Mouse (Mus musculus) forebrain, postnatal 0 days (tissue): Measurements from ENCODE around the gene Mgmt. TPM values are rescaled to one million over a fixed set of nuclear protein-coding genes. Genes with fewer than 3 reads are reported as not detected.

ENCODE experiments used
- ATAC-seq: fragments of 200-750 bp; cut with Nextera tagmentation; 2 replicates; pipeline ENCODE4 v1.8.0; 2017; ENCODE audit warnings: mild to moderate bottlenecking, moderate library complexity
- DNase-seq: peaks from one replicate; pipeline ENCODE4 v3.0.0-alpha.2; 2015
- H3K27ac ChIP-seq: fragments of 300-500 bp; sonication (generic); 2 replicates; pipeline ENCODE4 v1.5.1; 2014; ENCODE audit warnings: low read depth, mild to moderate bottlenecking, antibody characterized with exemption, low read length, moderate library complexity, mixed read lengths
- H3K27me3 ChIP-seq: fragments of 300-500 bp; sonication (generic); 2 replicates; pipeline ENCODE4 v1.6.1; 2014; ENCODE audit warnings: mild to moderate bottlenecking, low read length, mixed read lengths; ENCODE audit not compliant: insufficient read depth
- H3K36me3 ChIP-seq: fragments of 300-500 bp; sonication (generic); 2 replicates; pipeline ENCODE4 v1.6.1; 2014; ENCODE audit warnings: mild to moderate bottlenecking, moderate library complexity; ENCODE audit not compliant: insufficient read depth
- H3K4me1 ChIP-seq: fragments of 300-500 bp; sonication (generic); 2 replicates; pipeline ENCODE4 v1.6.1; 2014; ENCODE audit warnings: antibody characterized with exemption; ENCODE audit not compliant: insufficient read depth
- H3K4me2 ChIP-seq: fragments of 300-500 bp; sonication (generic); 2 replicates; pipeline ENCODE4 v1.6.1; 2014; ENCODE audit warnings: low read depth, mild to moderate bottlenecking, moderate library complexity
- H3K4me3 ChIP-seq: fragments of 300-500 bp; sonication (generic); 2 replicates; pipeline ENCODE4 v1.5.1; 2014; ENCODE audit warnings: low read depth, low read length, mixed read lengths
- H3K9ac ChIP-seq: fragments of 300-500 bp; sonication (generic); 2 replicates; pipeline ENCODE4 v1.6.1; 2014; ENCODE audit warnings: mild to moderate bottlenecking
- H3K9me3 ChIP-seq: fragments of 300-500 bp; sonication (generic); 2 replicates; pipeline ENCODE4 v1.6.1; 2016; ENCODE audit warnings: low read length
- CTCF ChIP-seq: sonication (generic); IDR thresholded peaks from 2 replicates; pipeline ENCODE4 v1.5.1; 2016; ENCODE audit warnings: antibody characterized with exemption, control low read depth, low read depth
- WGBS: fragments of 180-500 bp; shearing (Covaris S2); extraction: QIAGEN DNeasy Blood & Tissue Kit; methylation state at CpG from one replicate; pipeline ENCODE4 v1.1.7; 2014; 5-methylcytosine and 5-hydroxymethylcytosine counted together
- polyA plus RNA-seq: library from polyadenylated mRNA; unstranded; fragments of >200 nt; fragmentation: Nextera tagmentation; extraction: Ambion mirVana; gene quantifications from 2 replicates; pipeline ENCODE4 v1.2.1, GENCODE M21; 2015
- total RNA-seq: library from RNA; depleted of rRNA; stranded (reverse); fragments of >200 nt; gene quantifications from 2 replicates; pipeline ENCODE4 v1.2.3, GENCODE M21; 2014

Mgmt gene
- total and polyA plus RNA-seq, 2 experiments from 2014 or later = 0.29 to 1.2 TPM

GRCm38 (mm10) chr7:136945697-136946096, 51.3 kb downstream of the Mgmt start:
- 0 out of 2 replicates have a peak, but pooled peaks have one; percentile 6 for TF ChIP-seq CTCF
- DNase-seq = peak; percentile 56

DNA sequence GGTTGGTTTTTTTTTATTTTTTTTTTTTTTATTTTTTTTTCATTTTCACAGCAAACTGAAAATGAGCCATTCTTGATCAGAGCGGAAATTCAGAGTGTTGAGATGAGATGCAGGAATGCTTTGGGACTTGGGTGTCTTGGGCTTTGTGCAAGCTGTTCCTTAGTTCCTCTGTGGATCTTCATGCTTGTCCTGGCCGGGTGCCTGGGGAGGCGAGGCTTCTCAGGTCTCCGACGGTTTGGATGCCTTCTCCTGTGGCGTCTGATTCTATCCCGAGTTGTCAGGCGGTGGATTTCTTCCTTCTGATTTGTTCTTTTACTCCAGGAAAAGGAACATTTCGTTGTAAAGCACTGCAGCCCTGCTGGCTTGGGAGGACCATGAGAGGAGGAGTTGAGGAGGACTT, 51.7 kb downstream of the Mgmt start:
- no peaks in the 10 kb centered on the region for H3K36me3 ChIP-seq
- peak; percentile 42; the same call in 1 of the 2 replicates for ATAC-seq
- H3K4me2 ChIP-seq = no peak overlapping the region
- H3K4me3 ChIP-seq = no peak overlapping the region
- 83% methylated on average over 9 of the region's 9 CpGs for WGBS
- H3K9ac ChIP-seq = no peak overlapping the region
- no peaks in the 10 kb centered on the region for H3K27me3 ChIP-seq
- no peak for TF ChIP-seq CTCF
- peak; percentile 43 for DNase-seq
- H3K27ac ChIP-seq = no peak overlapping the region
- H3K9me3 ChIP-seq = no peaks in the 10 kb centered on the region
- H3K4me1 ChIP-seq = no peaks in the 10 kb centered on the region

More at GRCm38 (mm10) chr7:136945697-136946096, 51.3 kb downstream of the Mgmt start:
- Histone ChIP-seq H3K4me3 (no peak overlapping the region), H3K4me2 (no peak overlapping the region), H3K9ac (no peak overlapping the region), H3K27me3 (no peaks in the 10 kb centered on the region), H3K36me3 (no peaks in the 10 kb centered on the region), H3K9me3 (no peaks in the 10 kb centered on the region), H3K27ac (no peak overlapping the region), H3K4me1 (no peaks in the 10 kb centered on the region)
- 55% methylated on average over 10 of the region's 10 CpGs for WGBS
- ATAC-seq = peak; percentile 65; the same call in 1 of the 2 replicates

GRCm38 (mm10) chr7:136948275-136948810, 53.9 kb downstream of the Mgmt start:
- Histone ChIP-seq H3K27ac (no peak overlapping the region), H3K4me1 (no peaks in the 10 kb centered on the region), H3K9ac (no peak overlapping the region), H3K4me2 (no peak overlapping the region), H3K4me3 (no peak overlapping the region), H3K36me3 (no peaks in the 10 kb centered on the region), H3K27me3 (no peaks in the 10 kb centered on the region), H3K9me3 (no peaks in the 10 kb centered on the region)
- no peak for DNase-seq
- WGBS = 32% methylated on average over 6 of the region's 6 CpGs
- TF ChIP-seq CTCF = no peak
- ATAC-seq = no peak

DNA sequence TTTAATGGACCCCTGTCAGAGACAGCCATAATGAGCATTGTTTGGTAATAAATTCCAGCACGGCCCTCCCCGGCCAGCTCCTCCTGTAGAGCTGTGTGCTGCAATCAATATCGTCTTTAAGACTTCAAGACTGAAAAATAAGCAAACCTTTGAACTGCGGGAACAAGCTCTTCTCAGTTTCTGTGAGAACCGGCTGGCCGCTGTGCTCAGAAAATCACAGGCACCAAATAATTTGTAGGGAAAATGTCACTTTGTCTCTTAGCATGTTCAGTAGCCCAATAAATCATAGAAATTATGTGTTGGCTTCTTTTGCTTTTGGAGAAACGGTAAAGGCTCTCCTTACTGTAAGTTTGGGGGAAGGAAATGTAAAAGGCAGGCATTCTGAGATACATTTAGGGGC, 58.2 kb downstream of the Mgmt start:
- no peak for DNase-seq
- no peak for TF ChIP-seq CTCF
- no peaks in the 10 kb centered on the region for H3K27me3 ChIP-seq
- H3K4me2 ChIP-seq = no peak overlapping the region
- no peaks in the 10 kb centered on the region for H3K36me3 ChIP-seq
- 53% methylated on average over 7 of the region's 7 CpGs for WGBS
- no peak overlapping the region for H3K27ac ChIP-seq
- H3K9me3 ChIP-seq = no peaks in the 10 kb centered on the region
- H3K4me3 ChIP-seq = no peak overlapping the region
- H3K9ac ChIP-seq = no peak overlapping the region
- no peaks in the 10 kb centered on the region for H3K4me1 ChIP-seq
- ATAC-seq = no peak

DNA sequence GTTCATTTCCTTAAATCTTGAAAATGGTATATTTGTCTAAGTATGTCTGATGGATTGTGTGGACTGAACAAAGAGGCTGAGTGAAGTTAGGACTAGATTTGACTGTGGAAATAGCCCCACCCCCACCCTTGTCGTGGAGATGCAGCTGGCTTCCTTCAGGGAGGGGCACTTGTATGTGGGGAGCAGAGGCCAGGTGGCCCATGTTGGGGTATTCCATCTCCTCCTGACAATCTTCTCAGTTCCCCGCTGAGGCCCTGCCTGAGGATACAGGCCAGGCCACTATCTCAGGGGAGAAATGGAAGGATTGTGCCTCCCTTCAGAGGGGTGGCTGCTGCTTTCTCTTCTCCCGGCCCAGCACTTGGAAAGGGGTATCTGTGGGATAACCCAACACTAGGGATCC, 58.8 kb downstream of the Mgmt start:
- no peak for DNase-seq
- ATAC-seq = no peak

GRCm38 (mm10) chr7:136972361-136972760, 77.9 kb downstream of the Mgmt start:
- WGBS = 94% methylated on average over 7 of the region's 7 CpGs
- Histone ChIP-seq H3K27ac (no peak overlapping the region), H3K27me3 (no peaks in the 10 kb centered on the region), H3K9me3 (no peaks in the 10 kb centered on the region), H3K36me3 (no peaks in the 10 kb centered on the region), H3K9ac (no peak overlapping the region), H3K4me1 (no peaks in the 10 kb centered on the region), H3K4me2 (no peak overlapping the region), H3K4me3 (no peak overlapping the region)
- TF ChIP-seq CTCF = no peak
- ATAC-seq (no peak), DNase-seq (no peak)

More for the DNA sequence above, 58.8 kb downstream of the Mgmt start:
- no peak for TF ChIP-seq CTCF
- Histone ChIP-seq H3K9me3 (no peaks in the 10 kb centered on the region), H3K36me3 (no peaks in the 10 kb centered on the region), H3K4me3 (no peak overlapping the region), H3K27ac (no peak overlapping the region), H3K4me1 (no peaks in the 10 kb centered on the region), H3K4me2 (no peak overlapping the region), H3K9ac (no peak overlapping the region), H3K27me3 (no peaks in the 10 kb centered on the region)
- WGBS = 32% methylated on average over 3 of the region's 3 CpGs

DNA sequence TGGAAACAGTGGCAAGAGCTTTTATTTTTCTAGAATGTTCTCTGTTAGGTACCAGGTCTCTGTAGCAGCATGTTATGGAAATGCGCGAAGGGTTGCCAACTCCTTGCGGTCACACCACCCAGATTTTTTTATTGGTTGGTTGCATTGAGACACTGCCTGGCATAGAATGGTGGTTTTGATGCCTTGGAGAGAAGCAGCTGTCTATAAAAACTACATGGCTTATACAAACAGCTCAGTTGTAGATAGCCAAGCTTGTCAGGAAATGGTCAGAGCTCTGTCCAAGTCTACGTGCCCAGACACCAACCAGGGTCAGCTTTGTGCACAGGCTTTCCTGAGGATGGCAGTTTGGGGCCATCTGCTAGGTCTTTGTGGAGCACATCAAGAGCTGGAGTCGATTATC, 80.6 kb downstream of the Mgmt start:
- no peak for TF ChIP-seq CTCF
- WGBS = 95% methylated on average over 5 of the region's 5 CpGs

More for the DNA sequence above, 80.6 kb downstream of the Mgmt start:
- Histone ChIP-seq H3K4me3 (no peak overlapping the region), H3K4me2 (no peak overlapping the region), H3K4me1 (no peaks in the 10 kb centered on the region), H3K9ac (no peak overlapping the region), H3K27me3 (no peaks in the 10 kb centered on the region), H3K27ac (no peak overlapping the region), H3K9me3 (no peaks in the 10 kb centered on the region), H3K36me3 (no peaks in the 10 kb centered on the region)
- DNase-seq (no peak), ATAC-seq (no peak)
